Mouse (Mus musculus) Patski (cell line): ENCODE data around the gene Pif1. TPM values are rescaled to one million over a fixed set of nuclear protein-coding genes. Genes with fewer than 3 reads are reported as not detected.

Experiments used
- ATAC-seq: fragments of 100-300 bp; one replicate; pipeline ENCODE4 v1.8.0; 2021
- CTCF ChIA-PET: fragments of 350-600 bp; sonication (Branson Sonifier 250); formaldehyde crosslinking; loops from one replicate; lab custom pipeline; 2022; ENCODE audit warnings: inconsistent platforms; lab: Charles Lee
- POLR2A ChIA-PET: fragments of 350-600 bp; sonication (Branson Sonifier 250); formaldehyde crosslinking; loops from one replicate; lab custom pipeline; 2022; ENCODE audit warnings: antibody characterized with exemption, inconsistent platforms; lab: Charles Lee
- DNase-seq: peaks from one replicate; pipeline ENCODE4 v3.0.0-alpha.2; 2011; ENCODE audit warnings: low read depth, low spot score
- H3K27me3 ChIP-seq: fragments of 371-371 bp; one replicate; pipeline ENCODE4 v1.5.1; 2021
- CTCF ChIP-seq: fragments of 100-300 bp; IDR thresholded peaks from one replicate; pipeline ENCODE4 v1.5.1; 2021
- in situ Hi-C: fragments of 300-500 bp; cut with MboI; formaldehyde crosslinking; loops from 3 replicates; pipeline ENCODE4 v1.11.1; 2018; ENCODE audit warnings: low pct_unique_long_range_greater_than_20kb, mixed read lengths
- polyA plus RNA-seq: library from polyadenylated mRNA; unstranded; gene quantifications from one replicate; pipeline ENCODE4 v1.2.3, GENCODE M21; 2021

The Pif1 gene
- 7.2 TPM for polyA plus RNA-seq

DNA sequence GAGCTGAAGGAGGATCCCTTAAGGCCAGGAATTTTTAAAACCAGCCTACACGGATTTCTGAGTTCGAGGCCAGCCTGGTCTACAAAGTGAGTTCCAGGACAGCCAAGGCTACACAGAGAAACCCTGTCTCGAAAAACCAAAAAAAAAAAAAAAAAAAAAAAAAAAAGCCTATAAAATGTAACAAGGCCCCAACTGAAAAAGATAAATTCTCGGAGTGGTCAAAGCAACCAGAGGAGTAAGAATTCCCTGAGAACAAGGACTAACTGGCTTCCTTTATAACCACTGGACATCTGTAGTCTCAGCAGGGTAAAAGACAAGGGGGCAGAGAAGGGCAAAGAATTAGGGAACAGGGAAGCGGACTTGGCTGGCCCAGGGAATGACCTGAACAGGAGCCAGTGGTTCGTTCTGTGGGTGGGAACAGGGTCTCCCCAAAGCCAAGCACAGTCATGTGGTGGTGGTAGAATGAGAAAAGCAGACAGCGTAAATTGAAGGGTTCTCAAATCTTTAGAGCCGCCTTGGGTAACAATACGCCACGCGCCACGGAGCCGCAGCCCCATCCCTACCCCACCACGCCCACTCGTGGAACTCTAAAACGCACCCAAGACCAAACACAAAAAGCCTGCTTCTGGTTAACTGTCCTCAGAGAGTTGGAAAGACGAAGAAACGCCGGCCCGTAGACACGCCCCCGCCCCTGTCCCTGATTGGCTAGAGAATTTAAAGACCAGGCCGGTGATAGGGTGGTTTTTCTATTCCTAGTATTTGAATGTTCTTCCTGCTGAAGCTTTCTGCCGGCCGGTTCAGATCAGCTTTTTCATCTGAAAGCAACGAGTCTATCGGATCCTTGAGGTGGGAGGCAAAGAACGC lies at the start of gene Pif1:
Gene Pif1 (plus strand): TSS at position 755 of the 864 bp plus-strand sequence.
- ATAC-seq (peak; percentile 55), DNase-seq (no peak)
- POLR2A ChIA-PET: interaction anchor here (0.6 kb wide), 2 partner anchors 12 to 630 kb away, joined by 3 to 4 read pairs; no protein-coding TSS in a partner anchor
- in situ Hi-C loops: loop anchor here (10.0 kb wide), 2 partner anchors 132 to 222 kb away; partner anchors contain the start of gene Ubap1l
- CTCF ChIA-PET: interaction anchor here (0.9 to 2.2 kb wide), 3 partner anchors 12 to 77 kb away, joined by 3 to 11 read pairs (median 7); no protein-coding TSS in a partner anchor
- no peaks in the 10 kb centered on the region for H3K27me3 ChIP-seq
- TF ChIP-seq CTCF: no peak

DNA sequence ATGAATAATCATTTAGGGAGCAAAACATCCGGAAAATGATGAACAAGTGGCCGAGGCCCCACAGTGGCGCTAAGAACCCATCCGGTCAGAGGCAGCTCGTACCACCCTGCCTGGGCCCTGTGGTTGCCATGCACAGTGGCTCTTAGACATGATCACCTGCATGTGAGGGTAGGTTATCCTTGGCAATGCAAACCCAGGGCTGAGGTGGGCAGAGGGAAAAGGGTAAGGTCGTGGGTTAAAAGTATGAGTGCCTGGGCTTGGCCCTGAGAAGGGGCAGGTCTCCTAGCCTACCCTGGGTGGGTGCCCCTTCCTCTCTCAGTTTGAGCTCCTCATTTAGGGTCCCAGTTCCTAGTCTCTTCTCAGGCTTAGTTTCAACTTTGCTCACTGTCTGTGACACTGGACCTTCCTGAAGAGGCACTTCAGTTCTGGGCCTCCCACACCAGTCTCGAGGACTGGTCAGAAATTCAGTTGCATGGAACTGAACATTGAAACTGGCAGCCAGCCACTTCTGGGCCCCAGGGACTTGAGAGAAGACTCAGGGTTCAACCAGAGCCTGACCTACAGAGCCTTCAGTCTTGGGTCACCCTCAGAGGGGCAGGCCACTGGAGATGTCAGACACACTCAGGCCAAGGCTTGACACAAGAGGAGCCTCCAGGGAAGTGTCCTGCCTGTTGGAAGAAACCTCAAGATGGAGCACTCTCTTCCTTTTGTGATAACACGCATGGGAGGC lies 48.9 kb upstream of the Pif1 start:
- DNase-seq: no peak
- ATAC-seq: no peak
- no peak for TF ChIP-seq CTCF

DNA sequence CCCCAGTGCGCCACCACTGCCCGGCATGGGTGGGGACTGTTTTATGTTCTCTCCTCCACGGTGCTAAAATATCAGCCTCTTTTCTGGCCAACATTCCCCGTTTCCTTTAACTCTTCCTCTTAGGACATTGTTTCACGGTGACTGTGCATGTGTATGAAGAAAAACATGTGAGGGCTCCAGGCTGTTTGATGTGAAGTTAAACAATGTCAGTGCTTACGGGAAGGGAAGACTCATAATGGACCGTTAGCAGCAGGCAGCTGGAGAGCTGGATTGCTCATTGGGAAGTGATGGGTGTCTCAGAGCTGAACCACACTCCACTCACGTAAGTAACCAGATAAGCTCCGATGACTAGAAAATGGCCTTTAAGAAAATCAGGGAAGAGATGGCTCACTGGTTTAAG lies 47.3 kb upstream of the Pif1 start:
- in situ Hi-C loops: loop anchor here (5.0 kb wide), 1 partner anchor 38 kb away; no protein-coding TSS in a partner anchor
- POLR2A ChIA-PET: no interaction called here
- CTCF ChIA-PET: no interaction called here
- no peak for ATAC-seq
- no peak for TF ChIP-seq CTCF
- H3K27me3 ChIP-seq: no peaks in the 10 kb centered on the region
- DNase-seq: no peak

More for the DNA sequence above, 48.9 kb upstream of the Pif1 start:
- in situ Hi-C loops: no loop called here
- ChIA-PET POLR2A (no interaction called here), CTCF (no interaction called here)
- H3K27me3 ChIP-seq: no peaks in the 10 kb centered on the region

DNA sequence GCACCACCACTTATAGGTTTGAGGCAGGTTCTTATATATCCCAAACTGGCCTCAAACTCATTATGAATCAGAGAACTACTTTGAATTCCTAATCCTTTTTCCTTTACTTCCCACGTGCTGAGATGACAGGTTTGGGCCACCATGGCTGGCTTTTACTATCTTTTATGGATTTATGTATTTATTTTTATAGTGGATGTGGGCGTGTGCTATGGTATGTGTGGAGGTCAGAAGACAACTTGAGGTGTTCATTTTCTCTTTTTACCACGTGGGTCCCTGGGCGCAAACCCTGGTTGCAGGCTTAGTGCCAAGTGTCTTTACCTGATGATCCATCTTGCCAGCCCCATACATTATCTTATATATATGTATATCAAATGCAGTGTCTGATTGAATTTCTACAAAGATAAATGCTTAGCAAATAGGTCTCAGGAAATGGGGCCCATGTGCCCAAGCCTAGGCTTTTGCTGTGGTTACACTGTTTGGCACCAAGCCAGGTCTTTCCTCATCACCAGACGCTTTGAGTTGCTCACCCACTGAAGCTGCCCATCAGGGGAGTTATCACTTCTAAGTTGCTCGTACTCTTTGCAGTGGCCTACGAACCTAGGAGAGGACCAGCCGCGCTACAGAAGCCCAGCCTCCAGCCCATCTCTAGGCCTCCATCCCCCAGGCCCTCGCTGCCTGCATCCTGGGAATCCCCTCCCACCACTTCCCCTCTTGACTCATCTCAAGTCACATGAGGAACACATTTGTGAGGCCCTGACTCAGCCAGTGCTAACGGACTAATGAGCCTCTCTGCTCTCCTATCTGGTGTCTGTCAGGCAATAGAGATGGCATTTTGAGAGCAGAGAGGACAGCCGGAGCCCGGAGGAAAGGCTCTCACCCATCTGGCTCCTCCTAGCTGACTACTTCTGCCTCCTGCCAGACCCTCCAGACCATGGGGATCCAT lies 45.6 kb upstream of the Pif1 start:
- H3K27me3 ChIP-seq: no peaks in the 10 kb centered on the region
- in situ Hi-C loops: loop anchor here (5.0 kb wide), 1 partner anchor 36 kb away; no protein-coding TSS in a partner anchor
- CTCF ChIA-PET: interaction anchor here (1.0 kb wide), 1 partner anchor 39 kb away, joined by 3 read pairs; the partner anchor contains the start of gene Plekho2
- POLR2A ChIA-PET: no interaction called here
- no peak for TF ChIP-seq CTCF
- ATAC-seq (peak; percentile 79), DNase-seq (peak; percentile 77)

- H3K27me3 ChIP-seq: no peaks in the 10 kb centered on the region
- no peak for ATAC-seq
- no peak for DNase-seq
- ChIA-PET CTCF (no interaction called here), POLR2A (no interaction called here)
- TF ChIP-seq CTCF: no peak
- in situ Hi-C loops: loop anchor here (5.0 kb wide), 1 partner anchor 35 kb away; no protein-coding TSS in a partner anchor
These were observed 44.8 kb upstream of the Pif1 start for GRCm38 (mm10) chr9:65542111-65542524.

DNA sequence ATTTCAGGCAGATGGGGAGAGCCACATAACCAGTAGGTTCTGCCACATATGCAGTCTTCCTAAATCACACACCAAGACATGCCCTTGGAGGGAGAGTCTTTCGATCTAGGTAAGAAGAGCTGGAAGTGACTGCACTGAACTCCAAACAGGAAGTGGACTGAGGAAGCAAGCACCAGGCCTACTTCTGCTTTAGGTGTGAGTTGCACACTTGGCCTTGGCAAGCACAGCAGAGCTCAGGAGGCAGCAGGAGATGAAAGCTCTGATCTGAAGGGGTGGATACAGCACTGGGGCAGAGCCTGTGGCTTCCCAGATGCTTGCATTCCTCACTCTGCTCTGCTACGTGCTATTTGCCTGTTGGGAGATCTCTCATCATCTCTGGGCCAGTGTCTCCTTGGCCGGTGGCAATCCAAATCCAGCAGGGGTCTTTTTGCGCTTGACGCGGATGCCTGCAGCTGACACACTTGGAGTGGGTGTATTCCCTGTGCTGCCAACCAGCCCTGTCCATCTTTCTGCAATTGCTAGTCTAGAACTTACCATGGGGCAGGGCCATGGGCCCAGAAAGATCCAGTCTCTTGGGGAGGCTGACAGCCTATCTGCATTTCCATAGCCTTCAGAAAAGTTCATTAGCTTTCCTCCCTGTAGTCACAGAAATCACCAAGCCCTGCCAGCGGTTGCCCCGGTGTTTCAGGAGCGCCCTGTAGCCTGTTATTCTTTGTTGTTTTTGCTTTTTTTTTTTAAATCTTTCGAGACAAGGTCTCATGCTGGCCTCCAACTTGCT lies 41.1 kb upstream of the Pif1 start:
- no peak for ATAC-seq
- in situ Hi-C loops: no loop called here
- no peaks in the 10 kb centered on the region for H3K27me3 ChIP-seq
- POLR2A ChIA-PET: interaction anchor here (1.5 kb wide), 1 partner anchor 26 kb away, joined by 3 read pairs; the partner anchor contains the start of gene Ankdd1a
- TF ChIP-seq CTCF: no peak
- CTCF ChIA-PET: interaction anchor here (0.7 to 2.3 kb wide), 2 partner anchors 10 to 30 kb away, joined by 3 to 7 read pairs; no protein-coding TSS in a partner anchor
- DNase-seq: no peak

DNA sequence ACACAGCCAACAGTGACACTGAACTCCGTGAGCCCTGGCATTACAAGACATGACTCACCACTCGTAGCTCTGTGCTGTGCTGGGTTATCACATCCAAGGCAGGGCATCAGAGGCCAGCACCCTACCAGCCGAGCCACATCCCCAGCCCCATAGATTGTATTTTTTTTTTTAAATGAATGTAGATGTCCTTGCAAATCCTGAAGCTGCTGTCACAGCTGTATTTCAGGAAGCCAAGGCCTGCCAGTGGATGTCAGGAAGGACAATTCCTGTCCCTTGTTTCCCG lies 40.6 kb upstream of the Pif1 start:
- in situ Hi-C loops: no loop called here
- TF ChIP-seq CTCF: no peak

DNA sequence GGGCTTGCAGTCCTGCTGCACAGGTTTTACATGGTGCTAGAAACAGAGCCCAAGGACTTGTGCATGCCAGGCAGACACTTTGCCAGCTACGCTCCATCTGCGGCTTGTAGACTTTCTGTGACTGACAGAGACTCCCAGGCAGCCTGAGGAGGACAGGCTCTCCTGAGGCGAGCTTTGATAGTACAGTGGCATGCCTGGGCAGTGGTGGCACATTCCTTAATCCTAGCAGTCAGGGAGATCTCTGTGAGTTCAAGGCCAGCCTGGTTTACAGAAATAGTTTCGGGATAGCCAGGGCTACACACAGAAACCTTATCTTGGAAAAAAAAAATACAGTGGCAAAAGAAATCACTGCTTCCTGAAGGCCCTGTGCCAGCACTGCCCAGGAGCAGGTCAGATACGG lies 39.8 kb upstream of the Pif1 start:
- no peak for TF ChIP-seq CTCF
- ATAC-seq (no peak), DNase-seq (no peak)
- in situ Hi-C loops: no loop called here
- POLR2A ChIA-PET: no interaction called here
- H3K27me3 ChIP-seq: no peaks in the 10 kb centered on the region
- CTCF ChIA-PET: interaction anchor here (2.3 kb wide), 1 partner anchor 9 kb away, joined by 7 read pairs; no protein-coding TSS in a partner anchor

More for the DNA sequence above, 40.6 kb upstream of the Pif1 start:
- no peak for DNase-seq
- POLR2A ChIA-PET: no interaction called here
- CTCF ChIA-PET: interaction anchor here (2.3 kb wide), 1 partner anchor 10 kb away, joined by 7 read pairs; no protein-coding TSS in a partner anchor
- ATAC-seq: no peak
- no peaks in the 10 kb centered on the region for H3K27me3 ChIP-seq

- POLR2A ChIA-PET: interaction anchor here (1.0 kb wide), 1 partner anchor 32 kb away, joined by 3 read pairs; no protein-coding TSS in a partner anchor
- H3K27me3 ChIP-seq: no peaks in the 10 kb centered on the region
- in situ Hi-C loops: no loop called here
- CTCF ChIA-PET: no interaction called here
- DNase-seq (no peak), ATAC-seq (no peak)
- TF ChIP-seq CTCF: no peak
These were observed 39.1 kb upstream of the Pif1 start for GRCm38 (mm10) chr9:65547844-65548243.
